In genomic region chr15:12680750-12681149, GRCm38 (mm10) we compare ENCODE assay signal across 8 mouse cellular contexts. TPM values are rescaled to one million over a fixed set of nuclear protein-coding genes. Genes with fewer than 3 reads are reported as not detected.
DNase-seq lines count a peak whose midpoint lies in the region; ATAC-seq and TF ChIP-seq lines count a peak whose summit lies in the region.
"Had no signal": no experiment of that assay in that cellular context is flagged by ENCODE, and none has a peak within 500 bp of the region (broad histone marks: within the 10 kb centered on the region; RNA-seq: fewer than 3 reads in every experiment).

No protein-coding gene starts in this region.

- no peak for TF ChIP-seq POLR2A in thymus, adult 2 months (IDR thresholded peaks at IDR 0.05; ENCODE audit: control insufficient read depth, extremely low read depth, insufficient read depth, low read length, poor library complexity)

- H3K4me3 ChIP-seq in lung, embryonic 15.5 days = no peak overlapping the region
- H3K4me3 ChIP-seq in limb, embryonic 13.5 days = no peak overlapping the region
- H3K4me3 ChIP-seq in thymus, adult 2 months (ENCODE audit: control insufficient read depth, insufficient read depth, low read length) = no peak overlapping the region
- H3K4me3 ChIP-seq: neural tube, embryonic 12.5 days had no signal

- TF ChIP-seq CTCF in thymus, adult 2 months (IDR thresholded peaks at IDR 0.05; ENCODE audit: borderline replicate concordance, control insufficient read depth, extremely low read depth, insufficient read depth, low read length, poor library complexity) = no peak

- DNase-seq in lung, postnatal 25 days (ENCODE audit: low spot score) = no peak
- DNase-seq in heart, postnatal 4 days = peak; percentile 57
- DNase-seq in testis, postnatal 14 days (ENCODE audit: low spot score) = peak; percentile 12
- no peak for DNase-seq in thymus, adult 2 months
- DNase-seq in yolk sac, embryonic 10.5 days (ENCODE audit: low spot score) = no peak

- no peaks in the 10 kb centered on the region for H3K27me3 ChIP-seq in lung, embryonic 15.5 days
- peaks cover 11% of the 10 kb centered on the region for H3K27me3 ChIP-seq in limb, embryonic 13.5 days
- H3K27me3 ChIP-seq in thymus, adult 2 months (ENCODE audit: control insufficient read depth, insufficient read depth, low read length) = no peaks in the 10 kb centered on the region
- H3K27me3 ChIP-seq: neural tube, embryonic 12.5 days had no signal

- no peak overlapping the region for H3K9ac ChIP-seq in lung, embryonic 15.5 days
- no peak overlapping the region for H3K9ac ChIP-seq in limb, embryonic 13.5 days
- H3K9ac ChIP-seq: neural tube, embryonic 12.5 days had no signal

- H3K36me3 ChIP-seq in lung, embryonic 15.5 days = no peaks in the 10 kb centered on the region
- peaks cover 4% of the 10 kb centered on the region; the same call in 1 of the 2 replicates for H3K36me3 ChIP-seq in limb, embryonic 13.5 days
- no peaks in the 10 kb centered on the region for H3K36me3 ChIP-seq in thymus, adult 2 months (ENCODE audit: control insufficient read depth, insufficient read depth, low read length)
- H3K36me3 ChIP-seq: neural tube, embryonic 12.5 days had no signal

- H3K27ac ChIP-seq in lung, embryonic 15.5 days = peak overlapping the region; percentile 70
- peak overlapping the region; percentile 65; the same call in 1 of the 2 replicates for H3K27ac ChIP-seq in limb, embryonic 13.5 days
- H3K27ac ChIP-seq in thymus, adult 2 months (ENCODE audit: control insufficient read depth, insufficient read depth, low read length) = no peak overlapping the region
- H3K27ac ChIP-seq: neural tube, embryonic 12.5 days had no signal

- peak overlapping the region; percentile 12; the same call in 1 of the 2 replicates for H3K4me2 ChIP-seq in lung, embryonic 15.5 days
- peak overlapping the region; percentile 51 for H3K4me2 ChIP-seq in limb, embryonic 13.5 days (replicated peaks)
- H3K4me2 ChIP-seq: neural tube, embryonic 12.5 days had no signal

- no peaks in the 10 kb centered on the region for H3K9me3 ChIP-seq in lung, embryonic 15.5 days
- H3K9me3 ChIP-seq in limb, embryonic 13.5 days = peaks cover 6% of the 10 kb centered on the region; the same call in 1 of the 2 replicates
- H3K9me3 ChIP-seq: neural tube, embryonic 12.5 days had no signal

- WGBS in lung, embryonic 15.5 days = 34% methylated on average over 7 of the region's 7 CpGs
- 7% methylated on average over 7 of the region's 7 CpGs for WGBS in limb, embryonic 13.5 days
- 83% methylated on average over 7 of the region's 7 CpGs for WGBS in thymus, adult 2 months

- H3K4me1 ChIP-seq in lung, embryonic 15.5 days = peaks cover 28% of the 10 kb centered on the region
- H3K4me1 ChIP-seq in limb, embryonic 13.5 days = peaks cover 31% of the 10 kb centered on the region
- H3K4me1 ChIP-seq in thymus, adult 2 months (replicated peaks; ENCODE audit: control insufficient read depth, insufficient read depth, low read length) = no peaks in the 10 kb centered on the region
- H3K4me1 ChIP-seq: neural tube, embryonic 12.5 days had no signal

- ATAC-seq in lung, embryonic 15.5 days (ENCODE audit: borderline replicate concordance, extremely low read depth, low FRiP score, low TSS enrichment) = peak; percentile 86; the same call in 1 of the 2 replicates
- ATAC-seq in limb, embryonic 13.5 days (ENCODE audit: low FRiP score, low read depth) = peak; percentile 84

RNA-seq across cellular contexts. Expression of gene Pdzd2, which starts 59.0 kb away (rescaled TPM):
- 32.5 and 39.8 TPM in 2 replicates for polyA plus RNA-seq in lung, embryonic 15.5 days (2015; fragmentation: Nextera tagmentation; extraction: Ambion mirVana)
- total RNA-seq in heart, postnatal 4 days (2021) = 100 to 1,000 TPM; 178 to 205 TPM
- 28.6 TPM in 2 replicates for polyA plus RNA-seq in limb, embryonic 13.5 days (2015; fragmentation: Nextera tagmentation; extraction: Ambion mirVana)
- polyA plus RNA-seq in thymus, adult 2 months (2012; rRNA removed) = 3.1 and 4.2 TPM in 2 replicates

Comparison
In these comparisons a context has a peak if more than half of its experiments do, and no peak if none do; other contexts are left out.
1. DNase-seq: peak in heart, postnatal 4 days (single experiment) and testis, postnatal 14 days (single experiment); none in lung, postnatal 25 days (single experiment), thymus, adult 2 months (single experiment) and yolk sac, embryonic 10.5 days (single experiment).